Mouse (Mus musculus): ENCODE results near the gene Shroom1. TPM values are rescaled to one million over a fixed set of nuclear protein-coding genes. Genes with fewer than 3 reads are reported as not detected.

The Shroom1 gene
- polyA plus RNA-seq, 1 experiment from 2014 or later: 1.9 TPM

Small RNA genes within 50 kb of the gene (microRNA-seq; reads per million reads assigned to microRNA genes)
- not detected for gene Mir6920

Other genes with a start within 250 kb of the Shroom1 start
- 42.2 and 57.4 TPM in 2 replicates for gene Hspa4, start 156.7 kb upstream of the Shroom1 start, polyA plus RNA-seq (2014; fragmentation: Nextera tagmentation; extraction: Ambion mirVana)
- gene Zcchc10, start 132.5 kb upstream of the Shroom1 start, polyA plus RNA-seq (2014; fragmentation: Nextera tagmentation; extraction: Ambion mirVana): 15.1 and 20.3 TPM in 2 replicates
- 105 and 107 TPM in 2 replicates for gene Aff4, start 106.4 kb upstream of the Shroom1 start, polyA plus RNA-seq (2014; fragmentation: Nextera tagmentation; extraction: Ambion mirVana)
- gene Leap2, start 34.0 kb upstream of the Shroom1 start, polyA plus RNA-seq (2014; fragmentation: Nextera tagmentation; extraction: Ambion mirVana): not detected in 2 replicates
- gene Uqcrq, start 26.4 kb upstream of the Shroom1 start, polyA plus RNA-seq (2014; fragmentation: Nextera tagmentation; extraction: Ambion mirVana): 665 and 802 TPM in 2 replicates
- 3.7 and 5.9 TPM in 2 replicates for gene Gdf9, start 26.2 kb upstream of the Shroom1 start, polyA plus RNA-seq (2014; fragmentation: Nextera tagmentation; extraction: Ambion mirVana)
- not detected in 2 replicates for gene Gm10447, start 95 bp upstream of the Shroom1 start, polyA plus RNA-seq (2014; fragmentation: Nextera tagmentation; extraction: Ambion mirVana)
- gene Gm9837, start 13.3 kb downstream of the Shroom1 start, polyA plus RNA-seq (2014; fragmentation: Nextera tagmentation; extraction: Ambion mirVana): not detected in 2 replicates
- gene Gm9945, start 23.0 kb downstream of the Shroom1 start, polyA plus RNA-seq (2014; fragmentation: Nextera tagmentation; extraction: Ambion mirVana): not detected in 2 replicates
- gene Sowaha, start 23.1 kb downstream of the Shroom1 start, polyA plus RNA-seq (2014; fragmentation: Nextera tagmentation; extraction: Ambion mirVana): 0.50 and 0.69 TPM in 2 replicates
- gene Sept8, start 62.1 kb downstream of the Shroom1 start, polyA plus RNA-seq (2014; fragmentation: Nextera tagmentation; extraction: Ambion mirVana): 13.0 and 16.5 TPM in 2 replicates
- gene Kif3a, start 110.2 kb downstream of the Shroom1 start, polyA plus RNA-seq (2014; fragmentation: Nextera tagmentation; extraction: Ambion mirVana): 301 and 306 TPM in 2 replicates
- gene Il4, start 161.5 kb downstream of the Shroom1 start, polyA plus RNA-seq (2014; fragmentation: Nextera tagmentation; extraction: Ambion mirVana): 8.8 and 10.9 TPM in 2 replicates
- not detected in 2 replicates for gene Il13, start 177.5 kb downstream of the Shroom1 start, polyA plus RNA-seq (2014; fragmentation: Nextera tagmentation; extraction: Ambion mirVana)